Mouse (Mus musculus) ES-E14 (cell line): ENCODE results near the gene Nhsl1.

ENCODE experiments used
- HCFC1 ChIP-seq: IDR thresholded peaks from 2 replicates; pipeline ENCODE4 v1.6.1; 2012; ENCODE audit warnings: low read length, inconsistent platforms, borderline replicate concordance; ENCODE audit not compliant: insufficient read depth
- MAFK ChIP-seq: IDR thresholded peaks from 2 replicates; pipeline ENCODE4 v1.6.1; 2014; ENCODE audit warnings: mild to moderate bottlenecking, low read depth, low read length, inconsistent platforms; ENCODE audit not compliant: insufficient read depth
- ZC3H11A ChIP-seq: IDR thresholded peaks from 2 replicates; pipeline ENCODE4 v1.6.1; 2012; ENCODE audit warnings: low read depth, mild to moderate bottlenecking, inconsistent platforms, low read length, borderline replicate concordance
- ZNF384 ChIP-seq: IDR thresholded peaks from 2 replicates; pipeline ENCODE4 v1.6.1; 2012; ENCODE audit warnings: low read depth, low read length, inconsistent platforms

- TF ChIP-seq ZNF384 (no peak), HCFC1 (no peak), ZC3H11A (no peak), MAFK (no peak)
Observed at GRCm38 (mm10) chr10:18419508-18419907, 100.7 kb downstream of the Nhsl1 start.
